Mouse (Mus musculus) liver, embryonic 14.5 days (tissue): ENCODE data around the gene Krt86. TPM values are rescaled to one million over a fixed set of nuclear protein-coding genes. Genes with fewer than 3 reads are reported as not detected.
A peak's percentile ranks its signal among the peaks of the same experiment; 100 is the strongest.
"Not testable (repeated sequence)": the region's sequence is repeated elsewhere in the genome, so short reads cannot be mapped to it uniquely, and the experiment has no call there.

Experiments used
- ATAC-seq: fragments of 200-750 bp; cut with Nextera tagmentation; 2 replicates; pipeline ENCODE4 v1.8.0; 2017; ENCODE audit warnings: moderate number of reproducible peaks, mild to moderate bottlenecking, moderate library complexity; ENCODE audit not compliant: insufficient read depth
- DNase-seq, 3 experiments: peaks; one replicate each; pipeline ENCODE4 v3.0.0-alpha.2; 2012 to 2013; ENCODE audit warnings: low read depth in 3 of 3, low spot score in 3 of 3
- H3K27ac ChIP-seq: fragments of 300-500 bp; sonication (generic); 2 replicates; pipeline ENCODE4 v1.5.1; 2014; ENCODE audit warnings: moderate library complexity, mild to moderate bottlenecking, control low read depth, inconsistent platforms
- H3K27me3 ChIP-seq: fragments of 300-500 bp; sonication (generic); 2 replicates; pipeline ENCODE4 v1.6.1; 2014; ENCODE audit warnings: mild to moderate bottlenecking, low read length, moderate library complexity; ENCODE audit not compliant: control insufficient read depth, insufficient read depth
- H3K36me3 ChIP-seq: fragments of 300-500 bp; sonication (generic); replicated peaks from 2 replicates; pipeline ENCODE4 v1.6.1; 2014; ENCODE audit warnings: low read depth; ENCODE audit not compliant: control insufficient read depth, insufficient read depth
- H3K4me1 ChIP-seq, 2 experiments: fragments of 200-500 bp in 1 of 2; fragments of 300-500 bp in 1 of 2; sonication (generic) in 1 of 2; replicated peaks; 2 replicates each; pipeline ENCODE4 v1.6.1; 2012 to 2014; ENCODE audit warnings: antibody characterized with exemption in 1 of 2, inconsistent platforms in 1 of 2, low read length in 1 of 2; ENCODE audit not compliant: control insufficient read depth in 2 of 2, insufficient read depth in 2 of 2
- H3K4me2 ChIP-seq: fragments of 300-500 bp; sonication (generic); 2 replicates; pipeline ENCODE4 v1.6.1; 2014; ENCODE audit warnings: low read depth, mild to moderate bottlenecking, control low read depth, moderate library complexity
- H3K4me3 ChIP-seq, 2 experiments: fragments of 200-500 bp in 1 of 2; fragments of 300-500 bp in 1 of 2; sonication (generic) in 1 of 2; 2 replicates each; pipeline ENCODE4 v1.5.1; 2012 to 2014; ENCODE audit warnings: low read depth in 2 of 2, low read length in 2 of 2, mild to moderate bottlenecking in 2 of 2, control low read depth in 1 of 2, inconsistent platforms in 1 of 2, moderate library complexity in 1 of 2; ENCODE audit not compliant: insufficient read depth in 1 of 2
- H3K9ac ChIP-seq: fragments of 300-500 bp; sonication (generic); replicated peaks from 2 replicates; pipeline ENCODE4 v1.6.1; 2014; ENCODE audit warnings: mild to moderate bottlenecking, control low read depth, moderate library complexity
- H3K9me3 ChIP-seq: fragments of 300-500 bp; sonication (generic); 2 replicates; pipeline ENCODE4 v1.6.1; 2016; ENCODE audit warnings: low read length, mixed read lengths; ENCODE audit not compliant: control insufficient read depth
- CTCF ChIP-seq: IDR thresholded peaks from 2 replicates; pipeline ENCODE4 v1.5.1; 2016; ENCODE audit warnings: antibody characterized with exemption, low read depth, control low read depth
- EP300 ChIP-seq: IDR thresholded peaks from 2 replicates; pipeline ENCODE4 v1.6.1; 2016; ENCODE audit warnings: antibody characterized with exemption, low read depth
- WGBS: fragments of 180-500 bp; shearing (Covaris S2); extraction: QIAGEN DNeasy Blood & Tissue Kit; methylation state at CpG from one replicate; pipeline ENCODE4 v1.1.7; 2014; ENCODE audit not compliant: insufficient replicate concordance; 5-methylcytosine and 5-hydroxymethylcytosine counted together
- polyA plus RNA-seq, 2 experiments: library from polyadenylated mRNA; depleted of rRNA in 1 of 2; stranded (reverse) in 1 of 2; unstranded in 1 of 2; fragments of >200 nt; fragmentation: Nextera tagmentation in 1 of 2; extraction: Ambion mirVana in 1 of 2; gene quantifications; 2 replicates each; pipeline versions ENCODE4 v1.2.1 to v1.2.3; 2012 to 2014

The Krt86 gene
- polyA plus RNA-seq, 2 experiments = not detected

DNA sequence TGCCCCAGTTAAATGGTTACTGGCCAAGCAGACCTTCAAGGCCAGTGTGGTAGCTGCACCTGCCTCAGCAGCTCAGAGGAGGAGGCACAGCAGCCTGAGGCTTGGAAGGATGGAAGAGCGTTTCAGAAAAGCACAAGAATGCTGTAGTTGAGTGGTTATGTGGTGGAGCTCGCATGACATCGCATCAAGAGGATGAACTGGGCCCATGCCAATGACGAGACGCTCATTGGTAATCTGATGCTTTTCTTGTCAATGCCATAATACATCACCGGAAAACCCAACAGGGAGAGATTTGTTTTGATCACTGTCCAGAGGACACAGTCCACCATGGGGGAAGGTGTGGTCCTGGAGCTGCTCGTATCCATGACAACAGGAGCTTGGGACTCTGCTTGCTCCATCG is 22.0 kb downstream of the Krt86 start:
- Histone ChIP-seq H3K27me3 (no peaks in the 10 kb centered on the region), H3K27ac (no peak overlapping the region), H3K9ac (no peak overlapping the region), H3K4me3 (no peak overlapping the region), H3K4me1 (no peaks in the 10 kb centered on the region), H3K4me2 (no peak overlapping the region), H3K9me3 (no peaks in the 10 kb centered on the region), H3K36me3 (no peaks in the 10 kb centered on the region)
- ATAC-seq = no peak
- DNase-seq = no peak
- 70% methylated on average over 8 of the region's 8 CpGs for WGBS
- TF ChIP-seq EP300 = no peak
- TF ChIP-seq CTCF = no peak

DNA sequence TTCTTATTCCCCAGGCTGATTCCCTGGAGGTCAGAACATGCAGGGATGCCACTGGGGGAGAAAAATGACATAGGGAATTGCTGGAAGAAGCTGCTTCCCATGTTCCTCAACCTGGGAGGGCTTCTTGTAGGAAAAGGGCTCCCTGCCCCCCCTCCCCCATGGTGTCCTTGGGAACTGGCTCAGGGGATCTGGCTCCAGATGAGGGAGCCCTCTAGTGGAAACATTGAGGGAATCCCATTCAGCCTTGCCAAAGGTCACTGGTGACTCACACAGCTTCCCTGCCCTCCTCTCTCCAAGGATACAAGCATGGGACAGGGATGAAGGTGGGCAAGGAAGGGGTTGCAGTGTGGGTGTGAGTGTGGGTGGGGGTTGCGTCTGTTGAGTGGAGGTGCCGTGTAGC is 23.9 kb downstream of the Krt86 start:
- no peak for DNase-seq
- peak; percentile 45; the same call in 1 of the 2 replicates for TF ChIP-seq CTCF
- no peak for TF ChIP-seq EP300
- no peaks in the 10 kb centered on the region for H3K27me3 ChIP-seq
- H3K4me2 ChIP-seq = no peak overlapping the region
- 48% methylated on average over 2 of the region's 2 CpGs for WGBS
- H3K36me3 ChIP-seq = no peaks in the 10 kb centered on the region
- no peak overlapping the region for H3K27ac ChIP-seq
- no peak overlapping the region for H3K9ac ChIP-seq
- H3K9me3 ChIP-seq = no peaks in the 10 kb centered on the region
- H3K4me1 ChIP-seq = no peaks in the 10 kb centered on the region
- ATAC-seq = no peak
- no peak overlapping the region for H3K4me3 ChIP-seq

GRCm38 (mm10) chr15:101506896-101507758 is 33.8 kb downstream of the Krt86 start:
- H3K27me3 ChIP-seq = no peaks in the 10 kb centered on the region
- no peaks in the 10 kb centered on the region for H3K36me3 ChIP-seq
- no peak for TF ChIP-seq CTCF
- no peaks in the 10 kb centered on the region for H3K9me3 ChIP-seq
- ATAC-seq = no peak
- no peak overlapping the region for H3K27ac ChIP-seq
- no peak overlapping the region for H3K4me2 ChIP-seq
- no peak overlapping the region for H3K9ac ChIP-seq
- H3K4me3 ChIP-seq = no peak overlapping the region
- no peaks in the 10 kb centered on the region for H3K4me1 ChIP-seq
- no peak for DNase-seq
- WGBS = 38% methylated on average over 14 of the region's 14 CpGs

- ATAC-seq (no peak), DNase-seq (no peak)
- no peak overlapping the region for H3K9ac ChIP-seq
- H3K4me2 ChIP-seq = no peak overlapping the region
- H3K36me3 ChIP-seq = no peaks in the 10 kb centered on the region
- no peaks in the 10 kb centered on the region for H3K9me3 ChIP-seq
- no peak overlapping the region for H3K4me3 ChIP-seq
- no peaks in the 10 kb centered on the region for H3K4me1 ChIP-seq
- WGBS = 47% methylated on average over 9 of the region's 9 CpGs
- H3K27me3 ChIP-seq = no peaks in the 10 kb centered on the region
- no peak overlapping the region for H3K27ac ChIP-seq
- TF ChIP-seq CTCF (no peak), EP300 (no peak)
Measured at GRCm38 (mm10) chr15:101508247-101508646, 35.0 kb downstream of the Krt86 start.

- not testable (repeated sequence) for H3K9me3 ChIP-seq, H3K4me2 ChIP-seq, ATAC-seq, H3K4me1 ChIP-seq, H3K27me3 ChIP-seq, H3K36me3 ChIP-seq, DNase-seq, H3K27ac ChIP-seq, H3K4me3 ChIP-seq, H3K9ac ChIP-seq
- 44% methylated on average over 2 of the region's 2 CpGs for WGBS
Measured at GRCm38 (mm10) chr15:101517161-101517560, 43.9 kb downstream of the Krt86 start, which contains the start of gene Gm49425. Gene Gm49425 (minus strand): TSS chr15:101517261.
